Mouse (Mus musculus) MEL-GATA-1-ER (cell line): Measurements from ENCODE around the gene Krtap1-4.

Source experiments
- DNase-seq: peaks from one replicate; pipeline ENCODE4 v3.0.0-alpha.2; 2012; ENCODE audit warnings: low read depth; ENCODE audit errors: extremely low read depth

The Krtap1-4 gene

DNA sequence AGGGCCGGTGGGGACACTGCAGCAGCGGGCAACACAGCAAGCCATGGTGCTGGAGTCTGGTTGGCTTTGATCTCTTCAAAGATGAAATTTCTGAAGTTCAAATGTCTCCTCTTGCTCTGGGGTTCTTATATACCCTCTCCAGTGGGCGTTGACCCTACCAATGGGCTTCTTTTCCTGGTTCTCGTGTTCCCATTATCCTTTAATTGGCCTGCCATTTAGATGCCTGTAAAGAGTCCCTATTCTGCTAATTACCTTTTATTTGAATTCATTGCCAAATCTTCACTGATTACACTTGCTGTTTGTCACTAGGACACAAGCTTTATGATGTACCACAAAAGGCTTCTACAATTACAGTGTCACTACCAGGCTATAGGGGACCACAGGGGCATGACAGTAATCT, 32.7 kb downstream of the Krtap1-4 start, which contains the start of gene Krtap3-3:
Krtap3-3 (minus strand) TSS at position 101 of the 400 bp plus-strand sequence.
- no peak for DNase-seq

DNA sequence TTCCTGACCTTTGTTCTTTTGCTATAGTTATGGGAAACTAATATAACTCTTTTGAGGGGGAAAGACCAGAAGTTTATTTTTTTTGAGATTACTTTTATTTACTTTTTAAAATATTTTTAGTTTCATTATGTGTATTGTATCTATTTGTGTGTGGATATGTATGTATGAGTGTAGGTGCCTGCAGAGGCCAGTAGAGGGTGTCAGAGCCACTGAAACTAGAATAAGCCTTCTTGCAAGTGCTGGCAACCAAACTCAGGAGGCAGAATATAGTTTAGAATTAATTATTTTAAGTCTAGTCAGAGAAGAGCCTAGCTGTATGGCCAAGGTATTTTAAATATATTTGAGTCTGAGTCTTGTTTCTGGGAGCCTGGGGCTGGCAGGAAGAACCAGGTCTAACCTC, 35.6 kb downstream of the Krtap1-4 start:
- DNase-seq, result no peak

DNA sequence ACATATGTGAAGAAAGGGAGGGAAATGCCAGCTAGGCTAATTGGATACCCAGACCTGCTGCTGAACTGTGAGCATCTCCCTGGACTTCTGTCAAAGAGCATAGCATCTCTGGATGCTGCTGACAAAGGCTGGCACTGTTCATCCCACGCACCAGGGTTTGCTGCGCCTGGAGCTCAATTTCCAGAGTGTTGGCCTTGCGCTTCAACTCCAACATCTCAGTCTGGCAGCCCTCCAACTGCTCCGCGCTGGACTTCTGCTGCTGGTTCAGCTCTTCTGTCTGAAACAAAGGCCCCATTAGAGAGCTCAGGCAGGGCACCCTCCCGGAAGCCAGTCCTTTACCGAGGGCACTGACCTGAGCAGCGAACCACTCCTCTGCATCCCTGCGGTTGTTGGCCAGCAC, 43.7 kb downstream of the Krtap1-4 start:
- no peak for DNase-seq
